Mouse (Mus musculus) ES-Bruce4 (cell line): Measurements from ENCODE around the gene Mybpc2. TPM values are rescaled to one million over a fixed set of nuclear protein-coding genes. Genes with fewer than 3 reads are reported as not detected.

ENCODE experiments used
- H3K27ac ChIP-seq: 2 replicates; pipeline ENCODE4 v1.5.1; 2012; ENCODE audit warnings: low read length, inconsistent platforms; ENCODE audit not compliant: insufficient read depth
- H3K27me3 ChIP-seq: 2 replicates; pipeline ENCODE4 v1.6.1; 2012; ENCODE audit warnings: mild to moderate bottlenecking, low read length, inconsistent platforms; ENCODE audit not compliant: control insufficient read depth, poor library complexity, insufficient read depth, severe bottlenecking
- H3K36me3 ChIP-seq: 2 replicates; pipeline ENCODE4 v1.6.1; 2012; ENCODE audit warnings: inconsistent platforms, mild to moderate bottlenecking, low read length, moderate library complexity; ENCODE audit not compliant: control insufficient read depth, poor library complexity, insufficient read depth, severe bottlenecking
- H3K4me1 ChIP-seq: one replicate; pipeline ENCODE4 v1.8.1; 2011; ENCODE audit warnings: low read length; ENCODE audit not compliant: control insufficient read depth, insufficient read depth
- H3K4me3 ChIP-seq: 2 replicates; pipeline ENCODE4 v1.5.1; 2011; ENCODE audit warnings: low read depth, mild to moderate bottlenecking, low read length
- H3K9ac ChIP-seq: 2 replicates; pipeline ENCODE4 v1.6.1; 2012; ENCODE audit warnings: low read depth, mild to moderate bottlenecking, inconsistent platforms; ENCODE audit not compliant: poor library complexity, severe bottlenecking
- H3K9me3 ChIP-seq: replicated peaks from 2 replicates; pipeline ENCODE4 v1.6.1; 2012; ENCODE audit warnings: mild to moderate bottlenecking, low read length, inconsistent platforms; ENCODE audit not compliant: control insufficient read depth, poor library complexity, insufficient read depth, severe bottlenecking
- CTCF ChIP-seq: IDR thresholded peaks from one replicate; pipeline ENCODE4 v1.8.1; 2011; ENCODE audit warnings: low read depth, low read length
- EP300 ChIP-seq: IDR thresholded peaks from 2 replicates; pipeline ENCODE4 v1.6.1; 2011; ENCODE audit warnings: low read depth, low read length; ENCODE audit not compliant: insufficient read depth
- POLR2A ChIP-seq: IDR thresholded peaks from one replicate; pipeline ENCODE4 v1.8.1; 2011; ENCODE audit warnings: low read length; ENCODE audit not compliant: insufficient read depth
- polyA plus RNA-seq: library from polyadenylated mRNA; stranded (reverse); fragments of >200 nt; gene quantifications from 2 replicates; pipeline ENCODE4 v1.2.4, GENCODE M21; 2011; ENCODE audit warnings: low read depth; ENCODE audit not compliant: missing spikeins, insufficient read depth, insufficient read length

Mybpc2 gene
- polyA plus RNA-seq, 1 experiment: 2.5 TPM

DNA sequence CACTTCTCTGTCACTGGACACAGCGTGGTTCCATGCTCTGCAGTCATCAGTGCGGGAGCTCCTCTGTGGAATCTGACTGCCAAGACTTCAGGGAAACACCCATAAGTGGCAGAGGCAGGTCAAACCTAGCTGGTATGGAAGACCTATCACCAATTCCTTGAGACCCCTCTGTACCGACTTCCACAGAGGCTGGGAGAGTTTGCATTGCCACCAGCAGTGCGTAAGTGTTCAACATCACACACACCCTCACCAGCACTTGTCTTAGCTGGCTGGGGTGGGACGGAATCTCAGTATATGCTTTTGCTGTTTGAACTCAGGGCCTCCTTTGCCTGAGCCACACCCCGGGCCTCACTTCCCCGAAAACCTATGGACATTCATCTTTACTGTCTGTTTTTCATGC, 36.5 kb downstream of the Mybpc2 start:
- H3K9me3 ChIP-seq: no peaks in the 10 kb centered on the region
- no peaks in the 10 kb centered on the region for H3K27me3 ChIP-seq
- no peaks in the 10 kb centered on the region for H3K36me3 ChIP-seq
- no peak overlapping the region for H3K4me3 ChIP-seq
- no peak overlapping the region for H3K9ac ChIP-seq
- H3K27ac ChIP-seq: no peak overlapping the region
- peaks cover 14% of the 10 kb centered on the region for H3K4me1 ChIP-seq
- no peak for TF ChIP-seq EP300
- TF ChIP-seq POLR2A: no peak
- no peak for TF ChIP-seq CTCF

DNA sequence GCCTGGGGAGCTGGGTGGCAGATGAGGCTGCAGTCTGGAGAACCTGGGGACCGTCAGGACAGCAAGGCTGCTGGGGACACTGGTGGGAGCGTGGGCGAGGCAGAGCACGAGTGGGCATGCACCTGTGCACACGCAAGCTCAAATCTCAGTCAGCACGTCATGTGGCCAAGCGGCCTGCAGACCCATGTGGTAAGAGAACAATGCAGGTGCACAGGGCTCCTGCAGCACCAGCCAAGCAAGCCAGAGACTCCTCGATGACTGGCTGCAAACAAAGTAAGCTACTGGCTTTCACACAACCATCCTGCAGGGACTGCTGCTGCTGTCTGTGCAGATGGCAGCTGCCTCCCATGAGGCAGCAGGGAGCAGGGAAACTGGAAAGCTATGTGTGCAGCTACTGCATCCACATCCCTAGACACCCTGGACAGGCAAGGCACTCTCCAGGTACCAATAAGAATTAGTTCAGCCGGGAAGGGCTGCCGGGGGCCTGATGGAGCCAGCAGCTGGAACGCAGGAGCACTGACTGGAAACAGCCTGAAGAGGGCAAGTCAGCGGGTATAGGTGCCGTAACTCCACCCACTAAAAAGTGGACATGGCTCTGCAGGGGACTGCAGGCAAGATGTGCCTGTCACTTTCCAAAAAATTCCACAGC, 37.4 kb downstream of the Mybpc2 start:
- Histone ChIP-seq H3K36me3 (no peaks in the 10 kb centered on the region), H3K9me3 (no peaks in the 10 kb centered on the region), H3K27me3 (no peaks in the 10 kb centered on the region), H3K4me1 (peaks cover 14% of the 10 kb centered on the region), H3K9ac (no peak overlapping the region), H3K4me3 (no peak overlapping the region), H3K27ac (no peak overlapping the region)
- no peak for TF ChIP-seq CTCF
- TF ChIP-seq POLR2A: no peak
- no peak for TF ChIP-seq EP300

DNA sequence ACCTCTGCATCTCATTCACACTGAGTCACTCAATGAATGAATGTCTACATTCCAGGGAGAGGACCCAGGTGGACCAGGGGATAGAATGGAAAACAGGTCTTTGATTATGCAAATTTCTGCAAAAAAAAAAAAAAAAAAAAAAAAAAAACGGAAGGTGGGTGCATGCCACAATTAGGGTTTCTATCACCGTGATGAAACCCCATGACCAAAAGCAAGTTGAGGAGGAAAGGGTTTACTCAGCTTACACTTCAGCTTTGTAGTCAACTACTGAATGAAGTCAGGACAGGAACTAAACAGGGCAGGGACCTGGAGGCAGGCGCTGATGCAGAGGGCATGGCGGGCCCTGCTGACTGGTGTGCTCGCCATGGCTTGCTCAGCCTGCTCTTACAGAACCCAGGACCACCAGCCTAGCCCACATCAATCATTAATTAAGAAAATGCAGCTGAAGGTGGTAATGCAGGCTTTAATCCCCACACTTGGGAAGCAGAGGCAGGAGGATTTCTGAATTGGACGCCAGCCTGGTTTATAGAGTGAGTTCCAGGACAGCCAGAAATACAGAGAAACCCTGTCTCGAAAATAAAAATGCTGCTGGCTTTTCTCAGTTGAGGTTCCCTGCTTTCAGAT, 38.8 kb downstream of the Mybpc2 start:
- TF ChIP-seq CTCF: no peak
- TF ChIP-seq EP300: no peak
- no peak for TF ChIP-seq POLR2A
- Histone ChIP-seq H3K27me3 (no peaks in the 10 kb centered on the region; the same call in 1 of the 2 replicates), H3K4me3 (no peak overlapping the region), H3K9me3 (no peaks in the 10 kb centered on the region), H3K36me3 (no peaks in the 10 kb centered on the region), H3K27ac (0 out of 2 replicates have a peak overlapping the region, but pooled peaks have one; percentile 14), H3K9ac (no peak overlapping the region), H3K4me1 (peaks cover 14% of the 10 kb centered on the region)

DNA sequence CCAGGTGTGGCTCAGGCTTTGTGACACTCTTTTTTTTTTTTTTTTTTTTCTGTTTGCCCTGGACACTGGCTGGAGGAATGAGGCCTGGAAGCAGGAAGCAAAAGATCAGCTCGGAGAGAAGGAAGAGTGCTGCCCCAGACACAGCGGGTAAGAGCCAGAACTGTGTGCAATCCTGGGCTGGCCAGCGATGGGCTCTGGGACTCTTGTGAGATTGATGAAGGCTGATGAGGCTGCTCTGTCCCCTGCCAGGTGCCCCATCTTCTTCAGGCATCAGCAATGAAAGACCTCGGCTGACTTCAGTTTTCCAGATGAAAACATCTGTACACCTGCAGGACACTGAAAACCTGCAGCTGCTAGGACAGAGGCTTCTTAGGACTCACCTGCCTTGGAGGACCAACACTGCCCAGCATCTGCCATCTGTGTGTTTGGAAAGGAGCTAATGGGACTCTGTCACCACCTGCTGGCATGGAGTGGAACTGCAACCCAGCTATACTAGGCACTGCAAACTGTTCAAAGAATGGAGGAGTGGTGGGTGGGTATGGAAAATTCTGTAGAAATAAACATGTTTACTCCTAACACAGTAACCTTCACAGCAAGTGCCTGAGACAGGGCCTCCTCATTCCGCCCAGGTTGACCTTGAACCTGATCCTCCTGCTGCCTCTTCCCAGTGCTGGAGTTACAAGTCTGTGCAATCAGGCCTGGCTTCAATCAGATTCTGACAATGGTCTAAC, 39.5 kb downstream of the Mybpc2 start:
- no peak overlapping the region for H3K9ac ChIP-seq
- no peaks in the 10 kb centered on the region for H3K9me3 ChIP-seq
- H3K36me3 ChIP-seq: no peaks in the 10 kb centered on the region
- H3K27ac ChIP-seq: no peak overlapping the region
- peak; percentile 97 for TF ChIP-seq CTCF
- no peak for TF ChIP-seq POLR2A
- TF ChIP-seq EP300: peak; percentile 92
- H3K4me1 ChIP-seq: peaks cover 14% of the 10 kb centered on the region
- no peak overlapping the region for H3K4me3 ChIP-seq
- peaks cover 3% of the 10 kb centered on the region; the same call in 1 of the 2 replicates for H3K27me3 ChIP-seq

DNA sequence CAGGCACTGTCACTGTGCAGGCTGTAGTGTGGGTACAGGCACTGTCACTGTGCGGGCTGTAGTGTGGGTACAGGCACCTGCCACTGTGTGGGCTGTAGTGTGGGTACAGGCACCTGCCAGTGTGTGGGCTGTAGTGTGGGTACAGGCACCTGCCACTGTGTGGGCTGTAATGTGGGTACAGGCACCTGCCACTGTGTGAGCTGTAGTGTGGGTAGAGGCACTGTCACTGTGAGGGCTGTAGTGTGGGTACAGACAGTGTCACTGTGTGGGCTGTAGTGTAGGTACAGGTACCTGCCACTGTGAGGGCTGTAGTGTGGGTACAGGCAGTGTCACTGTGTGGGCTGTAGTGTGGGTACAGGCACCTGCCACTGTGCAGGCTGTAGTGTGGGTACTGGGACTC, 40.3 kb downstream of the Mybpc2 start:
- no peak overlapping the region for H3K4me3 ChIP-seq
- peaks cover 3% of the 10 kb centered on the region for H3K27me3 ChIP-seq
- no peaks in the 10 kb centered on the region for H3K36me3 ChIP-seq
- no peaks in the 10 kb centered on the region for H3K9me3 ChIP-seq
- H3K9ac ChIP-seq: no peak overlapping the region
- TF ChIP-seq POLR2A (no peak), EP300 (no peak), CTCF (no peak)
- H3K4me1 ChIP-seq: peaks cover 14% of the 10 kb centered on the region
- no peak overlapping the region for H3K27ac ChIP-seq

DNA sequence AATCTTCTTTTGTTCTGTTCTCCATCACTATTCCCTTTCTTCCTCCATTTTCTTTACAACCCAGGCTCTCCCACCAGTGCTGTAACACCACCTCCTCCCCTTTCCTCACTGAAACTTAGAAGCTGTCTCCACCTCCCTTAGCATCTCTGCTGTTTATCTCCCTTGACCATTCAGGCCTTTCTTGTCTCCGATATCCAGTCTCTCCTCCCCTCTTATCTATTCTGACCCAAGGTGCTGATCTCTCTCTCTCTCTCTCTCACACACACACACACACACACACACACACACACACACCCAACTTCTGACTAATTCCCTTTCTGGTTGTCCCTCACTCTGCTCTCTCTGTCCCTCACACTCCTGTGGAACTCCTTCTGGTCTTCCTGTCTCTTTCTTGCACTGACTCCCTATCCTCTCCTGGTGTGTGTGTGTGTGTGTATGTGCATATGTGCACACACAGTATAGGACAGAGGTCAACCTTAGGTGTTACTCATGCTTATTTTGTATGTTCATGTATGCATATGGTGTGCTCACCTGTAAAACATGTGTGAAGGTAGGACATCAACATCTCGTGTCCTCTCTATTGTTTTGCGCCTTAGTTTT, 41.5 kb downstream of the Mybpc2 start:
- H3K4me3 ChIP-seq: no peak overlapping the region
- no peak overlapping the region for H3K27ac ChIP-seq
- H3K4me1 ChIP-seq: peaks cover 14% of the 10 kb centered on the region
- H3K27me3 ChIP-seq: peaks cover 3% of the 10 kb centered on the region
- H3K36me3 ChIP-seq: no peaks in the 10 kb centered on the region
- TF ChIP-seq POLR2A (no peak), CTCF (no peak), EP300 (no peak)
- no peak overlapping the region for H3K9ac ChIP-seq
- H3K9me3 ChIP-seq: no peaks in the 10 kb centered on the region
